Mouse (Mus musculus): ENCODE measurements at regions not wholly inside any gene's neighbourhood (a gene's known extent, or its start where the extent isn't known, plus 50 kb on each side); places are given as distances from the start of the nearest gene placed in this dataset.

DNA sequence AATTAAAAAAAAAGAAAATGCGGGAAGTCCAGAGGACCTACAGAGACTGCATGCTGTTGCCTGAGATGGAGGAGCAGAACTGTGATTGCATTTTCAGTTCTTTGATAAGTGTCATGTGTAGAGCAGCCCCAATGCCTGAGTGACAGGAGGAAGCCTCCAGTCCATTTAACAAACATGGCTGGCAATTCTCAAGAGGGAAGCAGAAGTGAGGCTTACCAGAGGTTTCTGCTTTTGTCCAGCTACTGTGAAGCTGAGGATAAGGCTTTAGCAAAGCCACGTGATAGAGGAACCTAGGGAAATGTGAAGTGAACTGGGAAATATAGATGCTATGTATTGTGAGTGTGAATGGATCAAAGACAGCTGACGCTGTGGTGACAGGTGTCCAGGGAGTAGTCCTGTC, 56.6 kb downstream of the Sucnr1 start:
- Histone ChIP-seq H3K4me3 (ENCODE audit: low read depth, low read length) (no peak overlapping the region), H3K4me2 (no peak overlapping the region), H3K9me3 (ENCODE audit: control insufficient read depth, low read length) (no peaks in the 10 kb centered on the region), H3K27me3 (replicated peaks; ENCODE audit: control insufficient read depth, insufficient read depth, low read length) (no peaks in the 10 kb centered on the region), H3K27ac (ENCODE audit: low read depth, low read length) (no peak overlapping the region), H3K4me1 (replicated peaks; ENCODE audit: control insufficient read depth, insufficient read depth, low read length) (no peaks in the 10 kb centered on the region), H3K9ac (ENCODE audit: low read depth, low read length) (no peak overlapping the region), H3K36me3 (ENCODE audit: control insufficient read depth, insufficient read depth, low read length) (no peaks in the 10 kb centered on the region)
- ATAC-seq (replicated peaks; ENCODE audit: low FRiP score) = no peak
- no peak for DNase-seq (ENCODE audit: low spot score)
- 66% methylated on average over 3 of the region's 3 CpGs for WGBS

DNA sequence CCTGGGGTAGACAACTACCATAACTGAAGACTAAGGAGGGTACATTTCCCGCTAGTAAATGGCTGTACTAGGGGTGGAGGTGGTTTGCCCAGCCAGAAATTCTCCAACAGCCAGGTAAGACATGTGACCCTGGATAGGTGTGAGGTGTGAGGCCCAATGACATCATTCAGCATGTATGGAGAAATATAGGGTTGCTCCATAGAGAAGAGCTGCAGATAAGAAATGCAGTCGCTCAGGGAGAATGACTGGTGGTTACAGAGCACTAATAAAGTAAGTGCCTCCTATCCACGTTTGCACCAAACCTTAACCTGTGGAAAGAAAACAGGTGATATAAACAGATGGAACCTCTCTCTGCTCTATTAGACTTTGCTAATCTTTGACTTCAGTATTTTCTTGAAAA, 78.2 kb downstream of the Sucnr1 start:
- DNase-seq (ENCODE audit: low spot score) (no peak), ATAC-seq (replicated peaks; ENCODE audit: low FRiP score) (no peak)
- no peak overlapping the region for H3K27ac ChIP-seq (ENCODE audit: low read depth, low read length)
- H3K4me2 ChIP-seq = no peak overlapping the region
- 68% methylated on average over 3 of the region's 3 CpGs for WGBS
- H3K27me3 ChIP-seq (replicated peaks; ENCODE audit: control insufficient read depth, insufficient read depth, low read length) = no peaks in the 10 kb centered on the region
- no peaks in the 10 kb centered on the region for H3K9me3 ChIP-seq (ENCODE audit: control insufficient read depth, low read length)
- H3K4me1 ChIP-seq (replicated peaks; ENCODE audit: control insufficient read depth, insufficient read depth, low read length) = no peaks in the 10 kb centered on the region
- no peak overlapping the region for H3K9ac ChIP-seq (ENCODE audit: low read depth, low read length)
- no peak overlapping the region for H3K4me3 ChIP-seq (ENCODE audit: low read depth, low read length)
- no peaks in the 10 kb centered on the region for H3K36me3 ChIP-seq (ENCODE audit: control insufficient read depth, insufficient read depth, low read length)

DNA sequence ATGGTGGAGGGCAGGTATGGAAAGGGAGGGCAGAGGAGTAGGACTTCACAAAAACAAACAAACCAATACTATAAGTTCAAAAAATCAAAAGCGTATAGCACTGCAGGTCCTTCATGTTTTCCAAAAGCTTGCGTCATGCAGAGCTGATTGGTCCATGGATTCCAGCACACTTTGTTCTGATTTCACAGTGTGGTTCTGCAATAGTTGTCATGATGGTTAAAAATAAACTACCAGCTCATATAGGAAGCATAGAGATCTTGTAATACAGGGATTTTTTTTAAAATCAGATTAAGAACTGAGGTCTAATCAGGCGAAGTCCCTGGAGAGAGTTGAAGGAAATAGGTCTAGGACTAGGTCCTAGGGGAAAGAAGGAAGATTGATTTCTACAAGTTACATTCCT, 86.0 kb downstream of the Sucnr1 start:
- H3K36me3 ChIP-seq (ENCODE audit: control insufficient read depth, insufficient read depth, low read length) = no peaks in the 10 kb centered on the region
- no peak overlapping the region for H3K4me2 ChIP-seq
- H3K4me3 ChIP-seq (ENCODE audit: low read depth, low read length) = no peak overlapping the region
- no peak overlapping the region for H3K27ac ChIP-seq (ENCODE audit: low read depth, low read length)
- H3K4me1 ChIP-seq (replicated peaks; ENCODE audit: control insufficient read depth, insufficient read depth, low read length) = peaks cover 7% of the 10 kb centered on the region; the same call in 1 of the 2 replicates
- no peak for DNase-seq (ENCODE audit: low spot score)
- 80% methylated on average over 3 of the region's 3 CpGs for WGBS
- H3K9me3 ChIP-seq (ENCODE audit: control insufficient read depth, low read length) = no peaks in the 10 kb centered on the region
- peak; percentile 48 for ATAC-seq (replicated peaks; ENCODE audit: low FRiP score)
- H3K27me3 ChIP-seq (replicated peaks; ENCODE audit: control insufficient read depth, insufficient read depth, low read length) = no peaks in the 10 kb centered on the region
- no peak overlapping the region for H3K9ac ChIP-seq (ENCODE audit: low read depth, low read length)

DNA sequence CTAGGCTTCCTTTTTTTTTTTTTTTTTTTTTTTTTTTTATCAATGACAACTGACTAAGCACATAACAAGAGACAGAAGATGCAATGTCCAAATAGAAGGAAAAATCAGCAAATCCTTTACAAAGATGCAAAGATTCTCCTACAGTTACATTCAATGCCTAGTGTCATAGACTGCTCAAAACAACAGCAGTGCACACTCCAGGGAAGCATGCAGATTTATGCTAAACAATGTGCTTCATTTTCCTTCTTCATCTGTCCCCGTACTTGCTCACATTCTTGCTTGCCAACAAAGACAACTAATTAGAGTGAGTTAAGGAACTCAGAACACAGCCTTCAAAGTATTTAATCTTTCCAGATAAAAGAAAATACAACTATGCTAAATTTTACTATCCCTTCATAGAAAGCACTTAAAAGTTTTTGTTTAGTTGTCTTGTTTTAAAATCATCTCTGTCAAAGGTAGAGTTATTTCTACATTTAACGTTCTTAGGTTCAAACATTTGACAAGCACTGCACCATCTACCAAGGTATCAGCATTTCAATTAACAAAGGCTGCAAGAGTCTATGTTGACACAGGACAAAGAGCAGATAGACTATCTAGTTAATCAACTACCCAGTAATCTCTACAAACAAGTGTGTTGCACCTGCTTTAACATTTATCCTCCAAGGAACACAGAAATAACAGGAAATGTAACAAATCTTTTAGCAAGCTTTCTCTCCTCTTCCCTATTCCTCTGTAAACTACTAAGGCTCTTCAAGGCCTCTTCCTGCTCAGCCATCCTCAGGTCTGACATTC, 86.7 kb downstream of the Sucnr1 start:
- Histone ChIP-seq H3K36me3 (ENCODE audit: control insufficient read depth, insufficient read depth, low read length) (no peaks in the 10 kb centered on the region), H3K4me3 (ENCODE audit: low read depth, low read length) (no peak overlapping the region), H3K4me1 (replicated peaks; ENCODE audit: control insufficient read depth, insufficient read depth, low read length) (peaks cover 7% of the 10 kb centered on the region; the same call in 1 of the 2 replicates), H3K9ac (ENCODE audit: low read depth, low read length) (no peak overlapping the region), H3K27me3 (replicated peaks; ENCODE audit: control insufficient read depth, insufficient read depth, low read length) (no peaks in the 10 kb centered on the region), H3K27ac (ENCODE audit: low read depth, low read length) (no peak overlapping the region), H3K9me3 (ENCODE audit: control insufficient read depth, low read length) (no peaks in the 10 kb centered on the region), H3K4me2 (peak overlapping the region; percentile 26; the same call in 1 of the 2 replicates)
- DNase-seq (ENCODE audit: low spot score) (no peak), ATAC-seq (replicated peaks; ENCODE audit: low FRiP score) (no peak; the same call in 1 of the 2 replicates)
- 54% methylated on average over 2 of the region's 2 CpGs for WGBS

DNA sequence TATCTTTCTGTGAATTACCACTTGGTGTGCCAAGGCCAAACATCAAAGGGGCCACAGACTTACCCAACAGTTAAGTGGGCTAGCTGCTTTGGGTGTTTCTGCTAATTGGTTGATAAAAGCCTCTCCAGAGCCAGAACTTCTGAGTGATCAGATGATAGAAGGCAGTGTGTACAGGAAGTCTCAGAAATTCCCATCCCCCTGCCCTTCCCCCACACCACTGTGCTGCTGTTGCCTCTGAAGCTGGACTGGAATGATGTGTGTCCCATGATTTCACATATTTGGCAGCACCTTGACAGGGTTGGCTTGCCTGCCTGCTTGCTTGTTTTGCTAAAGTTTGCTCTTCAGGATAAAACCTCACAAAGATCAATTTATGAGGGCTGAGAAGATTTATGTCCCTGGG, 87.9 kb downstream of the Sucnr1 start:
- no peak for DNase-seq (ENCODE audit: low spot score)
- Histone ChIP-seq H3K27me3 (replicated peaks; ENCODE audit: control insufficient read depth, insufficient read depth, low read length) (no peaks in the 10 kb centered on the region), H3K4me1 (replicated peaks; ENCODE audit: control insufficient read depth, insufficient read depth, low read length) (peaks cover 7% of the 10 kb centered on the region; the same call in 1 of the 2 replicates), H3K36me3 (ENCODE audit: control insufficient read depth, insufficient read depth, low read length) (no peaks in the 10 kb centered on the region), H3K4me2 (no peak overlapping the region), H3K27ac (ENCODE audit: low read depth, low read length) (no peak overlapping the region; the same call in 1 of the 2 replicates), H3K9ac (ENCODE audit: low read depth, low read length) (no peak overlapping the region), H3K9me3 (ENCODE audit: control insufficient read depth, low read length) (no peaks in the 10 kb centered on the region), H3K4me3 (ENCODE audit: low read depth, low read length) (no peak overlapping the region)
- ATAC-seq (replicated peaks; ENCODE audit: low FRiP score) = 0 out of 2 replicates have a peak, but pooled peaks have one; percentile 30

DNA sequence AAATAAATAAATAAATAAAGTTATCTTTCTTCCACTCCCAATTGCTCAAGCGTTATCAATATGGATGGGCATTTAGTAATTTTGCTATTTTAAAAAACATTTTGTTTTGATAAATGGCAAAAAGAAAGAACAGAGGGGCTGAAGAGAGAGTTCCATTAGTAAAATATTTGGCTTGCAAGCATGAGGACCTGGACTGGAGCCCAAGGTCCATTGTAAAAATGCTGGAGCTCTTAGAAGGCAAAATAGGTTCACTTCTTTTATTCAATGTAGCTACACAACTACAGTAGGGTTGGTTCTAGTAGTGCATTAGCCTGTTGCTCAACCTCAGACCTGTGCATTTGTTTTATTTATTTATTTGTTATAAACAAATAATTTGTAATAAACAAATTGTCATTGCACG, 102.8 kb downstream of the Sucnr1 start:
- Histone ChIP-seq H3K4me1 (replicated peaks; ENCODE audit: control insufficient read depth, insufficient read depth, low read length) (no peaks in the 10 kb centered on the region), H3K27me3 (replicated peaks; ENCODE audit: control insufficient read depth, insufficient read depth, low read length) (no peaks in the 10 kb centered on the region), H3K4me2 (no peak overlapping the region), H3K9me3 (ENCODE audit: control insufficient read depth, low read length) (no peaks in the 10 kb centered on the region), H3K36me3 (ENCODE audit: control insufficient read depth, insufficient read depth, low read length) (no peaks in the 10 kb centered on the region), H3K4me3 (ENCODE audit: low read depth, low read length) (no peak overlapping the region), H3K27ac (ENCODE audit: low read depth, low read length) (no peak overlapping the region), H3K9ac (ENCODE audit: low read depth, low read length) (no peak overlapping the region)
- ATAC-seq (replicated peaks; ENCODE audit: low FRiP score) = no peak
- WGBS = 87% methylated on average over 2 of the region's 2 CpGs
- DNase-seq (ENCODE audit: low spot score) = no peak

DNA sequence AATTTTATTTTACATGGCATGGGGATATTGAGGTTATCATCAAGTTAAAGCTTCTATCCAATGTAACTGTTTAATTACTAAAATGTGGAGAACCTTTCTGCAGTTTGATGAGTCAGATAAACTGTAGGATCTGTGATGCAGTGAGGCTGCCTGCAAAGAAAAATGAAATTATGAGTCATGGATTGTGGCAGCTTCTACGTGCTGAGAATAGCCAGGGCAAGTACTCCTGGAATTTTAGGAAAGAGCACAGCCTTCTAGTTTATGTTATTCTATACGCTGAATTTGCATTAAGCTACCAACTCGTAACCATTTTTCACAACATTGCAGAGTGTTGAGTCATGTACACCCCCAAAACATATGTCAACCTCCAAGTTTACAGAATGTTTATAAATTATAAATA, 114.4 kb downstream of the Sucnr1 start:
- H3K9me3 ChIP-seq (ENCODE audit: control insufficient read depth, low read length) = no peaks in the 10 kb centered on the region
- no peak overlapping the region for H3K27ac ChIP-seq (ENCODE audit: low read depth, low read length)
- ATAC-seq (replicated peaks; ENCODE audit: low FRiP score) (no peak), DNase-seq (ENCODE audit: low spot score) (no peak)
- no peak overlapping the region for H3K9ac ChIP-seq (ENCODE audit: low read depth, low read length)
- H3K27me3 ChIP-seq (replicated peaks; ENCODE audit: control insufficient read depth, insufficient read depth, low read length) = no peaks in the 10 kb centered on the region
- WGBS = 86% methylated on average over 3 of the region's 3 CpGs
- H3K4me1 ChIP-seq (replicated peaks; ENCODE audit: control insufficient read depth, insufficient read depth, low read length) = no peaks in the 10 kb centered on the region
- H3K4me2 ChIP-seq = no peak overlapping the region
- H3K36me3 ChIP-seq (ENCODE audit: control insufficient read depth, insufficient read depth, low read length) = no peaks in the 10 kb centered on the region
- H3K4me3 ChIP-seq (ENCODE audit: low read depth, low read length) = no peak overlapping the region

DNA sequence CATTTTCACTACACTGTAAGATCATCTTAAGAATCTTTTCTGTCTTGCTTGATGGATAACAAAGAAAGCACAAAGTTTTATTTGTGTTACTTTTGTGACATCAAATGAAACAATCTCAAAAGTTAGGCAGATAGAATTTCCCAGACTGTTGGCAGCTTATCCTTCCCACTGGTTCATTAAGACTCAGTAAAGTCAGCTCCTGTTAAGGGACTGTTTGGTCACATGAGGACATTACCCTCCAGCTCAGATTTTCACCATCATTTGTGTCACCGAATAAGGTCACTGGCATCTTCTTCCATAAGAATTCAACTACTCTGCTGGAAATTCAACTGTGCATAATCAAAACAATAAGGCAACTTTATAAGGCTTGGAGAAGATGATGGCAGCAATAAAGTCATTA, 126.3 kb downstream of the Sucnr1 start:
- Histone ChIP-seq H3K27me3 (replicated peaks; ENCODE audit: control insufficient read depth, insufficient read depth, low read length) (no peaks in the 10 kb centered on the region), H3K9ac (ENCODE audit: low read depth, low read length) (no peak overlapping the region), H3K27ac (ENCODE audit: low read depth, low read length) (no peak overlapping the region), H3K4me3 (ENCODE audit: low read depth, low read length) (no peak overlapping the region), H3K36me3 (ENCODE audit: control insufficient read depth, insufficient read depth, low read length) (no peaks in the 10 kb centered on the region), H3K4me1 (replicated peaks; ENCODE audit: control insufficient read depth, insufficient read depth, low read length) (no peaks in the 10 kb centered on the region), H3K4me2 (no peak overlapping the region), H3K9me3 (ENCODE audit: control insufficient read depth, low read length) (no peaks in the 10 kb centered on the region)
- ATAC-seq (replicated peaks; ENCODE audit: low FRiP score) (no peak), DNase-seq (ENCODE audit: low spot score) (no peak)
- 82% methylated on average over 1 of the region's 1 CpGs for WGBS

DNA sequence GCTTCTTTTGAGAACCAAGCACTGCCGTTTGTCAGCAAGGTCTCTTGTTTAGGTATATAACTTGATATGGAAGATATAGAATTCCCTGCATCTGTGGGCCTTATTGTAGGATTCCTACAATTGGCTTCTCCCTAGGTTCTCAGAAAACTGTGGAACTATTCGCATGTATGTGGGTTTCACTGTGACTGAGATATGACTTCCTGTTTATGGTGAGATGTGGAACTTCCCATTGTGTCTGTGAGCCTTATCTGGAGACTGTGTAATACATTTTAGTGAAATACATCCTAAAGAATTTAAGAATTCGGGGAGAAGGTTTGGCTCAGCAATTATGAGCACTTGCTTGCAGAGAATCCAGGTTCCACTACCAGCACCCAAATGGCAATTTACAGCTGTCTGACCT, 137.3 kb downstream of the Sucnr1 start:
- DNase-seq (ENCODE audit: low spot score) (no peak), ATAC-seq (replicated peaks; ENCODE audit: low FRiP score) (no peak)
- Histone ChIP-seq H3K4me2 (no peak overlapping the region), H3K36me3 (ENCODE audit: control insufficient read depth, insufficient read depth, low read length) (no peaks in the 10 kb centered on the region), H3K4me3 (ENCODE audit: low read depth, low read length) (no peak overlapping the region), H3K27me3 (replicated peaks; ENCODE audit: control insufficient read depth, insufficient read depth, low read length) (no peaks in the 10 kb centered on the region), H3K4me1 (replicated peaks; ENCODE audit: control insufficient read depth, insufficient read depth, low read length) (no peaks in the 10 kb centered on the region), H3K9ac (ENCODE audit: low read depth, low read length) (no peak overlapping the region), H3K9me3 (ENCODE audit: control insufficient read depth, low read length) (no peaks in the 10 kb centered on the region), H3K27ac (ENCODE audit: low read depth, low read length) (no peak overlapping the region)
- 48% methylated on average over 3 of the region's 3 CpGs for WGBS

Data from liver, embryonic 11.5 days (tissue).